Mouse (Mus musculus): ENCODE measurements around the gene Rapgef4. TPM values are rescaled to one million over a fixed set of nuclear protein-coding genes. Genes with fewer than 3 reads are reported as not detected.
"Not testable (repeated sequence)": the region's sequence is repeated elsewhere in the genome, so short reads cannot be mapped to it uniquely, and the experiment has no call there.

Gene Rapgef4
- polyA plus RNA-seq, 1 experiment from 2014 or later: 12.5 TPM

DNA sequence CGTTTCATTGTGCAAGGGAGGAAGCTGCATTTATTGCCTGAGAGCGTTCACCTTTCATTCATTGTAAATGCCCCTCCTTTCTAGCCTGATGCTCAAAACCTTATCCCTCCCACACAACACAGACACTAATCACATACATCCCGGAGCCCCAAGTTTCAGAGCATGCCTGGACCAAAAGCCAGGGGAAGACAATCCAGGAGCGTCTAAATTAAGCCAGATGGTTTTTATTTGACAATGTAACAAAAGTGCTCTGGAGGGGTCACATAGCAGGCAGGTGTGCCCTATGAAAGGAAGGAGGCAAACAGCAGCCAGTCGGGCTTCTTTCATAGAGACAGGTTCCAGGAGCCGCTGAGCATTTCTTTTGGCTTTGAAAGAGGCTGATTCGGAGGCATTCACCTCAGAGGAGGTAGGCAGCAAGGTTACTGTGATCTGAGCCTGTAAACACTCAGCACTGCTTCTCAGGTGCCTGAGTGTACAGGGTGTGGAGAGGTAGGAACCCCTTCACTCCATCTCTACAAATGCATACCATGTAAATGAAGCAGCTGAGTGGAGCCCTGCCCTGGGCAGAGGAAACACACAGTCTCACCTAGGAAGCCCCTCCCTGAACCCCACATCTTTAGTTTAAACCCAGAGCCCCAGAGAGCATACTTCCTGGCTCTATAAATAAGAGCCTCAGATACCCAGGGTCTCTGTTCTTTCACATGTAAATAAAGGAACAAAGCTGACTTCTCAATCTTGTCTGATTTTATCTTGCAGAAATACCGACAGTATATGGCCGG lies 155.6 kb downstream of the Rapgef4 start:
- no peak for ATAC-seq
- Histone ChIP-seq H3K4me2 (replicated peaks) (no peak overlapping the region), H3K4me3 (replicated peaks) (no peak overlapping the region), H3K27ac (no peak overlapping the region), H3K36me3 (no peaks in the 10 kb centered on the region), H3K9me3 (peaks cover 3% of the 10 kb centered on the region; the same call in 1 of the 2 replicates), H3K27me3 (0 out of 2 replicates have a peak, but pooled peaks cover 2% of the 10 kb centered on the region), H3K9ac (replicated peaks) (no peak overlapping the region), H3K4me1 (replicated peaks) (peaks cover 9% of the 10 kb centered on the region)
- WGBS: 55% methylated on average over 9 of the region's 9 CpGs

- ATAC-seq: no peak
- H3K4me2 ChIP-seq (replicated peaks): no peak overlapping the region
- H3K27ac ChIP-seq: no peak overlapping the region
Observed at GRCm38 (mm10) chr2:72139863-72140845, 159.1 kb downstream of the Rapgef4 start.

DNA sequence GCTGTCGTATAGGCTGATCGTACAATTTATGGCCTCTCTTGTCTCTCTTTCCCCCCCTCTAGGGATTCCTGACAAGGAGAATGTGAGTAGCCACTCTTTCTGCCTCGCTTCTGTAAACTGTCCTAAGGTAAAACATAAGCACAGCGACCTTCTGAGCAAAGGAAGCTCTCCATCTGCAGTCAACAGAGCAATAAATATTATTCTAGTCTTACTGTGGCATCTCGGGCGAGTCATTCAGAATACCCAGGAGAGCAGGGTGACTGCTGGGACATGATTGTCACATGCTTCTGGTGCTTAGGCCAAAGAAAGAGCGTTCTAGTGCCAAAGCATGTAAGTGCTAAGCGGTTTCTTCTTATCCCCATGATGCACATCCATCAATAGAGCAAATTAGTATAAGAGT lies 160.1 kb downstream of the Rapgef4 start:
- 0 out of 2 replicates have a peak, but pooled peaks cover 2% of the 10 kb centered on the region for H3K27me3 ChIP-seq
- no peak for ATAC-seq
- H3K9ac ChIP-seq (replicated peaks): no peak overlapping the region
- H3K4me2 ChIP-seq (replicated peaks): no peak overlapping the region
- H3K4me1 ChIP-seq (replicated peaks): peaks cover 9% of the 10 kb centered on the region
- no peak overlapping the region for H3K27ac ChIP-seq
- peaks cover 3% of the 10 kb centered on the region; the same call in 1 of the 2 replicates for H3K9me3 ChIP-seq
- H3K36me3 ChIP-seq: no peaks in the 10 kb centered on the region
- 85% methylated on average over 8 of the region's 8 CpGs for WGBS
- no peak overlapping the region for H3K4me3 ChIP-seq (replicated peaks)

More at GRCm38 (mm10) chr2:72139863-72140845, 159.1 kb downstream of the Rapgef4 start:
- H3K9me3 ChIP-seq: peaks cover 3% of the 10 kb centered on the region; the same call in 1 of the 2 replicates
- no peaks in the 10 kb centered on the region for H3K36me3 ChIP-seq
- peaks cover 9% of the 10 kb centered on the region for H3K4me1 ChIP-seq (replicated peaks)
- H3K4me3 ChIP-seq (replicated peaks): no peak overlapping the region
- no peak overlapping the region for H3K9ac ChIP-seq (replicated peaks)
- 88% methylated on average over 14 of the region's 14 CpGs for WGBS
- H3K27me3 ChIP-seq: 0 out of 2 replicates have a peak, but pooled peaks cover 2% of the 10 kb centered on the region

GRCm38 (mm10) chr2:72141732-72142131 lies 160.7 kb downstream of the Rapgef4 start:
- H3K36me3 ChIP-seq; H3K4me1 ChIP-seq (replicated peaks); H3K4me2 ChIP-seq (replicated peaks); H3K9me3 ChIP-seq; H3K27ac ChIP-seq; H3K4me3 ChIP-seq (replicated peaks); H3K27me3 ChIP-seq; ATAC-seq; H3K9ac ChIP-seq (replicated peaks): not testable (repeated sequence)
- WGBS: 97% methylated on average over 4 of the region's 4 CpGs

DNA sequence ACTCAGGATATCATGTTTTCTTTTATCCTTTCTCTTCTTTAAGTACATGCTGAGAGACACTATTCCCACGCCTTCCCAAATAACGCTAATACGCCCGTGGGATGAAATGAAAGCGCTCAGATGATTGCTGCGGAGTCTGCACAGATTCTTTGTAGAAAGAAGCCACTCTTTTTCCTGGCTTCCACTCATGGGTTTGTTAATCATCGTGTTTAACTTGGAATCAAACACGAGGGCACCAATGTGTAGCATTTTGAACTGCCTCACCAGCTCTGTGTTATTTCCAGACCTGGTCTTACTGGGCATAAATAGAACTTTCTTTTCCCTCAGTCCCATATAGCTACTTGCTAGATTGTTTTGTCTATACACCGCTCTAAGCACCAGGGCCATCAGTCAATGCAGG lies 162.4 kb downstream of the Rapgef4 start:
- Histone ChIP-seq H3K4me2 (replicated peaks) (no peak overlapping the region), H3K27ac (no peak overlapping the region), H3K9ac (replicated peaks) (no peak overlapping the region), H3K27me3 (no peaks in the 10 kb centered on the region), H3K9me3 (no peaks in the 10 kb centered on the region), H3K4me1 (replicated peaks) (peaks cover 5% of the 10 kb centered on the region; the same call in 1 of the 2 replicates), H3K4me3 (replicated peaks) (no peak overlapping the region), H3K36me3 (no peaks in the 10 kb centered on the region)
- ATAC-seq: no peak
- 79% methylated on average over 9 of the region's 9 CpGs for WGBS

- no peak for ATAC-seq
- WGBS: 76% methylated on average over 7 of the region's 7 CpGs
- Histone ChIP-seq H3K4me2 (replicated peaks) (no peak overlapping the region), H3K9me3 (no peaks in the 10 kb centered on the region), H3K36me3 (no peaks in the 10 kb centered on the region), H3K4me1 (replicated peaks) (peaks cover 5% of the 10 kb centered on the region; the same call in 1 of the 2 replicates), H3K27me3 (no peaks in the 10 kb centered on the region), H3K27ac (no peak overlapping the region), H3K4me3 (replicated peaks) (no peak overlapping the region), H3K9ac (replicated peaks) (no peak overlapping the region)
Observed at GRCm38 (mm10) chr2:72144576-72145200, 163.6 kb downstream of the Rapgef4 start.

GRCm38 (mm10) chr2:72145281-72145875 lies 164.3 kb downstream of the Rapgef4 start:
- Histone ChIP-seq H3K4me3 (replicated peaks) (no peak overlapping the region), H3K9ac (replicated peaks) (no peak overlapping the region), H3K27me3 (no peaks in the 10 kb centered on the region), H3K9me3 (no peaks in the 10 kb centered on the region), H3K4me2 (replicated peaks) (no peak overlapping the region), H3K27ac (no peak overlapping the region), H3K36me3 (no peaks in the 10 kb centered on the region), H3K4me1 (replicated peaks) (peaks cover 5% of the 10 kb centered on the region; the same call in 1 of the 2 replicates)
- 93% methylated on average over 11 of the region's 11 CpGs for WGBS
- ATAC-seq: no peak

DNA sequence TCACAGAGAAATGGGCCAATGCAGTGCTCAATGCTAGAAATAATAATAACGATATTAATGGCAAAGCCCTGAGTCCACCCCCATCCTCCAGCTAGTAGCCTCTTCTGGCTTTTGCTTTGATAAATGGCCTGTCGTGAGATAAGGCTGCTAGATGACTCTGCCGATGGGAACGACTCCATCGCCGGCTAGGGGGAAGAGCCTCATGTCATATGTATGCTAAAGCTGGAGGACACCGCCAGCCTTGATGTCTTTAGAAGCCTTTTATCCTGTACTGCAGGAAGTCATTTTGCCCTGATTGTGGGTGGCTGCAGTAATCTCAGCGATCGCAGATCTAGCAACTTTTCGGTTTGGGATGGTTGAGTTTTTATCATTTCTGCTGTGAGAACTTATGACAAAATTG lies 165.0 kb downstream of the Rapgef4 start:
- no peak for ATAC-seq
- Histone ChIP-seq H3K36me3 (no peaks in the 10 kb centered on the region), H3K9ac (replicated peaks) (no peak overlapping the region), H3K4me1 (replicated peaks) (peaks cover 5% of the 10 kb centered on the region; the same call in 1 of the 2 replicates), H3K9me3 (no peaks in the 10 kb centered on the region), H3K4me2 (replicated peaks) (no peak overlapping the region), H3K27me3 (no peaks in the 10 kb centered on the region), H3K27ac (no peak overlapping the region), H3K4me3 (replicated peaks) (no peak overlapping the region)
- 83% methylated on average over 10 of the region's 10 CpGs for WGBS

DNA sequence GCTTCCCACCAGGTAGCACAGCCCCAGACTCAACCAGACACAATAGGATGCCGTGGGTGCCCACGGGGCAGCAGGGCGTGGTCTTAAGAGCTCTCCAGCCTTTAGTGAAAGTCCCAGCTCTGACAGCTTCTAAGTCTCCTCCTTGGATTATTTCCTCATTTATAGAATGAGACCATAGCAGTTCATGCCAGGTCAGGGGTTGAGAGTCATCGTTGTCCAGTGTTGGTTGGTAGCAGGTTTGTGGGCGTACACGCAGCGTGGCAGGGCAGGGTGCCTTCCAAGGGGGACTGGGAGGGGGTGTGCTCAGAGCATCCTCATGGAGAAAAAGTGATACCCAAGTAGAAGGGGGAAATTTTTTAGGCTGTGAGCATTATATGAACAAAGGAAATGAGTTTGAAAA lies 166.2 kb downstream of the Rapgef4 start:
- no peaks in the 10 kb centered on the region for H3K9me3 ChIP-seq
- no peak overlapping the region for H3K4me3 ChIP-seq (replicated peaks)
- no peaks in the 10 kb centered on the region for H3K27me3 ChIP-seq
- no peaks in the 10 kb centered on the region for H3K36me3 ChIP-seq
- peaks cover 5% of the 10 kb centered on the region; the same call in 1 of the 2 replicates for H3K4me1 ChIP-seq (replicated peaks)
- no peak for ATAC-seq
- H3K4me2 ChIP-seq (replicated peaks): no peak overlapping the region
- no peak overlapping the region for H3K27ac ChIP-seq
- WGBS: 90% methylated on average over 7 of the region's 7 CpGs
- no peak overlapping the region for H3K9ac ChIP-seq (replicated peaks)

GRCm38 (mm10) chr2:72147695-72148094 lies 166.7 kb downstream of the Rapgef4 start:
- Histone ChIP-seq H3K27me3 (no peaks in the 10 kb centered on the region), H3K4me2 (replicated peaks) (no peak overlapping the region), H3K27ac (no peak overlapping the region), H3K36me3 (no peaks in the 10 kb centered on the region), H3K4me1 (replicated peaks) (peaks cover 5% of the 10 kb centered on the region; the same call in 1 of the 2 replicates), H3K4me3 (replicated peaks) (no peak overlapping the region), H3K9ac (replicated peaks) (no peak overlapping the region), H3K9me3 (no peaks in the 10 kb centered on the region)
- 23% methylated on average over 6 of the region's 6 CpGs for WGBS
- no peak for ATAC-seq

- Histone ChIP-seq H3K4me2 (replicated peaks) (no peak overlapping the region), H3K9me3 (no peaks in the 10 kb centered on the region), H3K27me3 (no peaks in the 10 kb centered on the region), H3K4me1 (replicated peaks) (peaks cover 5% of the 10 kb centered on the region; the same call in 1 of the 2 replicates), H3K4me3 (replicated peaks) (no peak overlapping the region), H3K36me3 (no peaks in the 10 kb centered on the region), H3K9ac (replicated peaks) (no peak overlapping the region), H3K27ac (no peak overlapping the region)
- ATAC-seq: no peak
- WGBS: 72% methylated on average over 4 of the region's 4 CpGs
Observed at GRCm38 (mm10) chr2:72148647-72149046, 167.6 kb downstream of the Rapgef4 start.
